Mouse (Mus musculus): ENCODE results near the gene Arl11. TPM values are rescaled to one million over a fixed set of nuclear protein-coding genes. Genes with fewer than 3 reads are reported as not detected.

Gene Arl11
- 0.23 and 0.57 TPM in 2 replicates for total RNA-seq (2014; rRNA removed)
- polyA plus RNA-seq (2015; fragmentation: Nextera tagmentation; extraction: Ambion mirVana) = 0.54 and 0.62 TPM in 2 replicates

- H3K27ac ChIP-seq (ENCODE audit: low read depth, low read length) = no peak within 1 kb of the TSS
- H3K27me3 ChIP-seq (ENCODE audit: insufficient read depth, low read length) = no peaks in the 10 kb centered on the region
- no peaks in the 10 kb centered on the region for H3K4me1 ChIP-seq (ENCODE audit: insufficient read depth)
- no peak within 1 kb of the TSS for H3K4me3 ChIP-seq (ENCODE audit: low read depth, low read length)
- 78% methylated on average over 6 of the region's 6 CpGs for WGBS
- DNase-seq (no peak), ATAC-seq (no peak)
- no peaks in the 10 kb centered on the region for H3K36me3 ChIP-seq (ENCODE audit: insufficient read depth)
- no peaks in the 10 kb centered on the region for H3K9me3 ChIP-seq (ENCODE audit: low read length)
- no peak within 1 kb of the TSS for H3K9ac ChIP-seq
- no peak within 1 kb of the TSS for H3K4me2 ChIP-seq (ENCODE audit: low read depth)
- TF ChIP-seq CTCF (IDR thresholded peaks at IDR 0.05; ENCODE audit: low read depth) = no peak
These were observed at the start of gene Arl11 for GRCm38 (mm10) chr14:61309593-61309992. Gene Arl11, plus strand, starts transcription at chr14:61309753.

- no peak for TF ChIP-seq CTCF (IDR thresholded peaks at IDR 0.05; ENCODE audit: low read depth)
- Histone ChIP-seq H3K4me2 (ENCODE audit: low read depth) (no peak overlapping the region), H3K36me3 (ENCODE audit: insufficient read depth) (no peaks in the 10 kb centered on the region), H3K9ac (no peak overlapping the region), H3K4me3 (ENCODE audit: low read depth, low read length) (no peak overlapping the region), H3K27ac (ENCODE audit: low read depth, low read length) (no peak overlapping the region), H3K4me1 (ENCODE audit: insufficient read depth) (no peaks in the 10 kb centered on the region), H3K27me3 (ENCODE audit: insufficient read depth, low read length) (no peaks in the 10 kb centered on the region), H3K9me3 (ENCODE audit: low read length) (no peaks in the 10 kb centered on the region)
- 63% methylated on average over 5 of the region's 5 CpGs for WGBS
- DNase-seq (no peak), ATAC-seq (no peak)
These were observed 41.6 kb upstream of the Arl11 start for GRCm38 (mm10) chr14:61267908-61268475.

DNA sequence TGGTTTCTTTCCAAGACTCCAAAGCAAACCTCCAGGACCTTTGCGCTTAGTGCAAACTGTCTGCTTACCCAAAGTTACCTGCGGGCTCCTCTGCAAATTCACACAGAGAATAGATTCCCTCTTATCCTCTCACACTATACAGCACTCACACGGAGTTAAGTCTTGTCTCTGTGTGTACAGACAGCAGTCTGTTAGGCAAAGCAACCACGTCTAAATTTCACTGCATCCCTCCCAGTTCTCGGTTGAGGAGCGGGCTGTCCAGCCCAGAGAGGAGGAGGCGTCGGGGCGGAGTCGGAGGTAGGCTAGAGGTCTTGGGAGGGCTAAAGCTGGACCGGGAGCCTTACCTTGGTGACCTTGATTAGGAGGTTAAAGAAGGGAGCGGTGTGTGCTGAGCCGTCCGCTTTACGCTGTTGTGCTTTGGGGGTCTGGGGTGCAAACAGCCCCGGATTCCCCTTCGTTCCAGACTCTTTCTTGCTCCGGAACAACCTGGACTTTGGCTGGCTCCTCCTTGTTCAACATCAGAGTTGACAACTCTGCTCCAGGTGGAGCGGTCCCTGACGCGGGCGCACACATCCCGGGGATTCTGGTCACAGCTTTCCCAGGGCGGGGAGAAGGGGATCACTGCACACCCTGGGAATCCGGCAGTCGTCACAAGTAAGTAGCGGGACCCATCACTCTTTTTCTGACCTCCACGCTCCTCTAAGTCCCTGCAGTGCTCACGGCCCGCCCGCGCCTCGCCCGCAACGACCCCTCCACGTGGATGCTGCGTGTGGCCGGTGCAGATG lies 34.9 kb upstream of the Arl11 start:
- ATAC-seq (no peak), DNase-seq (no peak)
- no peaks in the 10 kb centered on the region for H3K4me1 ChIP-seq (ENCODE audit: insufficient read depth)
- TF ChIP-seq CTCF (IDR thresholded peaks at IDR 0.05; ENCODE audit: low read depth) = no peak
- H3K27me3 ChIP-seq (ENCODE audit: insufficient read depth, low read length) = peaks cover 16% of the 10 kb centered on the region
- no peaks in the 10 kb centered on the region for H3K36me3 ChIP-seq (ENCODE audit: insufficient read depth)
- H3K4me2 ChIP-seq (ENCODE audit: low read depth) = peak overlapping the region; percentile 41
- H3K9me3 ChIP-seq (ENCODE audit: low read length) = no peaks in the 10 kb centered on the region
- no peak overlapping the region for H3K9ac ChIP-seq
- H3K4me3 ChIP-seq (ENCODE audit: low read depth, low read length) = peak overlapping the region; percentile 16; the same call in 1 of the 2 replicates
- no peak overlapping the region for H3K27ac ChIP-seq (ENCODE audit: low read depth, low read length)
- WGBS = 7% methylated on average over 38 of the region's 38 CpGs

DNA sequence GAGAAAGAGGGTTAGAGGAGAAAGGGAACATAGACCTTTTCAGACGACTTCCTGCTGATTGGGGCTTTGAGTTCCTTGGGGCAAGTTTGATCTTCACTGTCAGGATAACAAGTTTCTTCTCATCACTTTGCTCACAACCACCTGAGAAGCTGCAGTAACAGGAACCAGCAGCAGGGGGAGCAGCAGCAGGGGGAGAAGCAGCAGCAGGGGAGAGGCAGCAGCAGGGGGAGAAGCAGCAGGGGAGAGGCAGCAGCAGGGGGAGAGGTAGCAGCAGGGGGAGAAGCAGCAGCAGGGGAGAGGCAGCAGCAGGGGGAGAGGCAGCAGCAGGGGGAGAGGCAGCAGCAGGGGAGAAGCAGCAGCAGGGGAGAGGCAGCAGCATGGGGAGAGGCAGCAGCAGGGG lies 32.3 kb upstream of the Arl11 start:
- Histone ChIP-seq H3K36me3 (ENCODE audit: insufficient read depth) (no peaks in the 10 kb centered on the region), H3K27ac (ENCODE audit: low read depth, low read length) (no peak overlapping the region), H3K4me1 (ENCODE audit: insufficient read depth) (no peaks in the 10 kb centered on the region), H3K9me3 (ENCODE audit: low read length) (no peaks in the 10 kb centered on the region), H3K4me3 (ENCODE audit: low read depth, low read length) (no peak overlapping the region), H3K9ac (no peak overlapping the region), H3K4me2 (ENCODE audit: low read depth) (no peak overlapping the region), H3K27me3 (ENCODE audit: insufficient read depth, low read length) (peaks cover 16% of the 10 kb centered on the region)
- 40% methylated on average over 1 of the region's 1 CpGs for WGBS
- DNase-seq (no peak), ATAC-seq (no peak)
- TF ChIP-seq CTCF (IDR thresholded peaks at IDR 0.05; ENCODE audit: low read depth) = peak; percentile 65

GRCm38 (mm10) chr14:61278676-61279300 lies 30.8 kb upstream of the Arl11 start:
- DNase-seq = no peak
- Histone ChIP-seq H3K27ac (ENCODE audit: low read depth, low read length) (no peak overlapping the region), H3K4me3 (ENCODE audit: low read depth, low read length) (no peak overlapping the region), H3K4me2 (ENCODE audit: low read depth) (no peak overlapping the region), H3K4me1 (ENCODE audit: insufficient read depth) (no peaks in the 10 kb centered on the region), H3K36me3 (ENCODE audit: insufficient read depth) (no peaks in the 10 kb centered on the region), H3K9ac (no peak overlapping the region), H3K9me3 (ENCODE audit: low read length) (no peaks in the 10 kb centered on the region), H3K27me3 (ENCODE audit: insufficient read depth, low read length) (peaks cover 16% of the 10 kb centered on the region)
- ATAC-seq = no peak
- 85% methylated on average over 7 of the region's 7 CpGs for WGBS
- no peak for TF ChIP-seq CTCF (IDR thresholded peaks at IDR 0.05; ENCODE audit: low read depth)

DNA sequence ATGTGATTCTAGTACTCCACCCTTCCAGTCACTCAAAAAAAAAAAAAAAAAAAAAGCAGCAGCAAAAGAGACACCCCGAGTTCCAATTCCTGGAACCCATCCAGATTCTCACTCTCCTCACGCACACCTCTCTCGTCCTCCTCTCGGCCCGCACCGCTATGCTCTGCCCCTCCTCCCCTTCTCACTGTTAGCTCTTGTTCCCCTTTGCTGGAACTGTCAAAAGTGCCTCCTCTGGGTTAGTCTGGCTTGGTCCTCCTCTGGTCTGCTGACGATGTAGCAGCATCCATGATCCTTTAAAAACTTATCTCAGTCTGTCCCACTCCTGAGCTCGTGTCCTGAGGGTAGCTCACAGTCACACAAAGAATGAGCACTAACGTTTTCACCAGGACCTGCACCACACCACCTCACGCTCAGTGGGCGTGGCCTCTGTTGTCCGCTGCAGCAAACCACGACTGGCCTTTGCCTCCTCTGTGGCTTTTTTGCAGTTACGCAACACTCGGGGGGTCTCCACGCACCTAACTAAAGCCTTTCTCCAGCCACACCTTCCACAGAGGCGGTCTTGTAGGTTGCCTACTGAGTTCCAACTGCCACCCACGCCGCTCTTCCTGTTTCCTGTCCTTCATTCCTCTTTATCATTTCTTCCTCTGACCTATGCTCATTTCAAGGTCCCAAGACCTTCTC lies 20.8 kb upstream of the Arl11 start:
- Histone ChIP-seq H3K9ac (no peak overlapping the region), H3K36me3 (ENCODE audit: insufficient read depth) (no peaks in the 10 kb centered on the region), H3K9me3 (ENCODE audit: low read length) (no peaks in the 10 kb centered on the region), H3K27ac (ENCODE audit: low read depth, low read length) (no peak overlapping the region), H3K4me2 (ENCODE audit: low read depth) (no peak overlapping the region), H3K27me3 (ENCODE audit: insufficient read depth, low read length) (no peaks in the 10 kb centered on the region), H3K4me1 (ENCODE audit: insufficient read depth) (no peaks in the 10 kb centered on the region), H3K4me3 (ENCODE audit: low read depth, low read length) (no peak overlapping the region)
- 67% methylated on average over 19 of the region's 19 CpGs for WGBS
- no peak for TF ChIP-seq CTCF (IDR thresholded peaks at IDR 0.05; ENCODE audit: low read depth)
- no peak for DNase-seq
- ATAC-seq = no peak

Data from forebrain, postnatal 0 days (tissue).